Mouse (Mus musculus) right cerebral cortex, postnatal 14 days (tissue): Measurements from ENCODE around the gene 4930402F06Rik.

Source experiments
- DNase-seq: peaks from one replicate; pipeline ENCODE4 v3.0.0; 2022

4930402F06Rik gene

GRCm38 (mm10) chr2:35337419-35337818 is 59.6 kb downstream of the 4930402F06Rik start:
- no peak for DNase-seq

GRCm38 (mm10) chr2:35336388-35337280 is 60.3 kb downstream of the 4930402F06Rik start, which contains the start of gene Stom:
Gene Stom (minus strand): TSS chr2:35336976.
- DNase-seq, result peak; percentile 99

- DNase-seq, result no peak
These were observed 61.4 kb downstream of the 4930402F06Rik start for GRCm38 (mm10) chr2:35335620-35336019.

- no peak for DNase-seq
These were observed 63.3 kb downstream of the 4930402F06Rik start for GRCm38 (mm10) chr2:35333670-35334069.

- no peak for DNase-seq
These were observed 65.8 kb downstream of the 4930402F06Rik start for GRCm38 (mm10) chr2:35331205-35331604.

- no peak for DNase-seq
These were observed 67.9 kb downstream of the 4930402F06Rik start for GRCm38 (mm10) chr2:35329061-35329460.

GRCm38 (mm10) chr2:35328064-35328792 is 68.7 kb downstream of the 4930402F06Rik start:
- DNase-seq, result no peak

- DNase-seq, result no peak
These were observed 69.4 kb downstream of the 4930402F06Rik start for GRCm38 (mm10) chr2:35327583-35327982.

GRCm38 (mm10) chr2:35326931-35327330 is 70.0 kb downstream of the 4930402F06Rik start:
- DNase-seq, result no peak

GRCm38 (mm10) chr2:35325930-35326329 is 71.0 kb downstream of the 4930402F06Rik start:
- no peak for DNase-seq
